Mouse (Mus musculus): Measurements from ENCODE around the gene Esx1. TPM values are rescaled to one million over a fixed set of nuclear protein-coding genes. Genes with fewer than 3 reads are reported as not detected.

Esx1 gene
- not detected in 2 replicates for polyA plus RNA-seq (2015; fragmentation: Nextera tagmentation; extraction: Ambion mirVana)

DNA sequence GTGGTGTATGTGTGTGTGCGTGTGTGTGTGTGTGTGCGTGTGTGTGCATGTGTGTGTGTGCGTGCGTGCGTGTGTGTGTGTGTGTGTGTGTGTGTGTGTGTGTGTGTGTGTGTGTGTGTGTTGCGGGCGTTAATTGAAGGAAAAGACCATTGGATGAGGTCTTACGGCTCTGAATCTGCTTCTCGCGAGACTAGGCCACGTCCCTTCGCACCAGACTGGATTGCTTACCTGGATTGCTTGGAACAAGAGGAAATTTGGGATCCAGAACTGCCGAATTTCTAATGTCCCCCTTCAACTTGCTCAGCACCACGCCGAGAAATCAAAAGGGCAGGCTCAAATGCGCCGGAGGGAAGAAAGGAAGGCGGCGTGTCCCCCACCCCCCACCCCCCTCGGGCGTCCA, at the start of gene Esx1:
Esx1 (minus strand) TSS at position 366 of the 400 bp plus-strand sequence.
- ATAC-seq (ENCODE audit: insufficient number of reproducible peaks, insufficient read depth, low FRiP score, low TSS enrichment, low read depth), result no peak
- no peaks in the 10 kb centered on the region for H3K9me3 ChIP-seq
- H3K27me3 ChIP-seq, result peaks cover 91% of the 10 kb centered on the region
- no peak within 1 kb of the TSS for H3K27ac ChIP-seq
- no peak within 1 kb of the TSS for H3K9ac ChIP-seq
- peak within 1 kb of the TSS; percentile 22; the same call in 1 of the 2 replicates for H3K4me2 ChIP-seq
- no peaks in the 10 kb centered on the region for H3K4me1 ChIP-seq
- H3K36me3 ChIP-seq, result no peaks in the 10 kb centered on the region
- H3K4me3 ChIP-seq, result 0 out of 2 replicates have a peak within 1 kb of the TSS, but pooled peaks have one; percentile 9
- WGBS, result 24% methylated on average over 16 of the region's 21 CpGs

DNA sequence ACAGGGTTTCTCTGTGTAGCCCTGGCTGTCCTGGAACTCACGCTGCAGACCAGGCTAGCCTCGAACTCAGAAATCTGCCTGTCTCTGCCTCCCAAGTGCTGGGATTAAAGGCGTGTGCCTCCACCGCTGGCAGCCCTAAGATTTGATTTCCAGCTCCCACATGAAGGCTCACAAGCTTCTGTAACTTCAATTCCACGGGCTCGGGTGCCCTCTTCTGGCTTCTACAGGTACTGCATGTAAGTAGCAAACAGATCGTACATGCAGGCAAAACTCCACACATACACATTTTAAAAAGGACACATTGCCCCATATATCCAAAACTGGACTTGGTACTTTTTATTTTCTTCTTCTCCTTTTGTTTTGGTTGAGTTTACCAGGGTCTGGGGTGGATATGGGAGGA, 48.1 kb upstream of the Esx1 start:
- H3K4me3 ChIP-seq, result no peak overlapping the region
- 48% methylated on average over 7 of the region's 7 CpGs for WGBS
- H3K9me3 ChIP-seq, result no peaks in the 10 kb centered on the region
- no peaks in the 10 kb centered on the region for H3K36me3 ChIP-seq
- no peak overlapping the region for H3K9ac ChIP-seq
- H3K27ac ChIP-seq, result no peak overlapping the region
- no peaks in the 10 kb centered on the region for H3K4me1 ChIP-seq
- no peak overlapping the region for H3K4me2 ChIP-seq
- H3K27me3 ChIP-seq, result no peaks in the 10 kb centered on the region
- no peak for ATAC-seq (ENCODE audit: insufficient number of reproducible peaks, insufficient read depth, low FRiP score, low TSS enrichment, low read depth)

DNA sequence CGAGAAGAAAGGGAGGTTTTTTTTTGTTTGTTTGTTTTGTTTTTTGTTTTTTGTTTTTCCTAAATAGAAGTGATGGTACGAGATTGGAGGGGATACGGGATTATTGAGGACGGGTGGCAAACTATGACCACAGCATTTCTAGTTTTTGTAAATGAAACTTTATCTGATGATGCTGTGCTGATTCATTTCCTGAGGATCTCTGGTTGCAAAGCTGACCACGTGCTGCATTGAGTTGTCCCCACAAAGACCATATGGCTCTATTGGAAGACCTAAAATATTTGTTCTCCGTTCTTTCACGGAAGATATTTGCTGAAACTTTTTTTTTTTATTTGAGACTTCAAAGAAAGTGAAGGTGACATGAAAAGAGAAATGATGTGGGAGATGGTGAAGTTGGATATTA, 45.8 kb upstream of the Esx1 start:
- no peak overlapping the region for H3K9ac ChIP-seq
- no peak for ATAC-seq (ENCODE audit: insufficient number of reproducible peaks, insufficient read depth, low FRiP score, low TSS enrichment, low read depth)

DNA sequence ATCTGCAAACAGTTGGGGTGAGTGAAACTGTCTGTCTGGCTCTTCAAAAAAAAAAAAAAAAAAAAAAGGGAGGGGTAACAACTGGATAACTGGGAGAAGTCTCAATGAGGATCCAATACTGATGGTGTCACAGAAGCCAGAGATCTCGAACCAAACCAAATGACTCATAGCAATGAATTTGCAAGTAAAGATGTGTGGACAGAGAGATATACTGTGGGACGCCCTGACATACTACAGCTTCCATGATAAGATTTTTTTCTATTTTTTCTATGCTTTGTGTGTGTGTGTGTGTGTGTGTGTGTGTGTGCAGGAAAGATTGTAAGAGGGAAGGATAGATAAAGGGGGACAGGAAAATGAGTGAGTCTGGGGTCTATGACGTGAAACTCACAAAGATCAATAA, 43.7 kb upstream of the Esx1 start:
- WGBS, result 81% methylated on average over 3 of the region's 3 CpGs
- no peak for ATAC-seq (ENCODE audit: insufficient number of reproducible peaks, insufficient read depth, low FRiP score, low TSS enrichment, low read depth)
- Histone ChIP-seq H3K9me3 (no peaks in the 10 kb centered on the region), H3K4me3 (no peak overlapping the region), H3K27me3 (peaks cover 6% of the 10 kb centered on the region), H3K27ac (no peak overlapping the region), H3K36me3 (no peaks in the 10 kb centered on the region), H3K4me1 (no peaks in the 10 kb centered on the region), H3K9ac (no peak overlapping the region), H3K4me2 (no peak overlapping the region)

More for the DNA sequence above, 45.8 kb upstream of the Esx1 start:
- Histone ChIP-seq H3K4me3 (no peak overlapping the region), H3K4me2 (no peak overlapping the region), H3K27ac (no peak overlapping the region), H3K9me3 (no peaks in the 10 kb centered on the region), H3K36me3 (no peaks in the 10 kb centered on the region), H3K27me3 (peaks cover 6% of the 10 kb centered on the region; the same call in 1 of the 2 replicates), H3K4me1 (no peaks in the 10 kb centered on the region)
- WGBS, result 69% methylated on average over 7 of the region's 7 CpGs

DNA sequence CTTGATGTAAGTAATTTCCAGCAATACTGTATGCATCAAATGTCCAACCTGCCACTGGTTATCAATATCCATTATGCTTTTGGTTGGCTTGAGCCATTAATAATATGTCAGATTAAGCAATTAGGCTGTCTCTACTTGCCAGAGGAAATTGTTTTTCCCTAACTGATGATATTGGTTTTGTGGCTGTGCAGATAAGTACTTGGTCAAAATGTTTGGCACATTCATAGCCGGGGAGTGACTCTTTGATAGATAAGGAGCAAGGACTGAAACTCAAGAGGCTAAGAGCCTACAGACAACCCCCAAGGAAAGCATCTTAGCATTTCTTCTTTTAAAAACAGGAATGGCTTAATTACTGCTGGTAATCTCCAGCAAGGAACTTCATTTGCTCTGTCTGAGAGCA, 40.8 kb upstream of the Esx1 start:
- peaks cover 13% of the 10 kb centered on the region for H3K27me3 ChIP-seq
- no peak overlapping the region for H3K4me3 ChIP-seq
- no peak overlapping the region for H3K27ac ChIP-seq
- 82% methylated on average over 1 of the region's 1 CpGs for WGBS
- no peaks in the 10 kb centered on the region for H3K9me3 ChIP-seq
- H3K36me3 ChIP-seq, result no peaks in the 10 kb centered on the region
- H3K4me1 ChIP-seq, result no peaks in the 10 kb centered on the region
- H3K4me2 ChIP-seq, result no peak overlapping the region
- no peak for ATAC-seq (ENCODE audit: insufficient number of reproducible peaks, insufficient read depth, low FRiP score, low TSS enrichment, low read depth)
- no peak overlapping the region for H3K9ac ChIP-seq

DNA sequence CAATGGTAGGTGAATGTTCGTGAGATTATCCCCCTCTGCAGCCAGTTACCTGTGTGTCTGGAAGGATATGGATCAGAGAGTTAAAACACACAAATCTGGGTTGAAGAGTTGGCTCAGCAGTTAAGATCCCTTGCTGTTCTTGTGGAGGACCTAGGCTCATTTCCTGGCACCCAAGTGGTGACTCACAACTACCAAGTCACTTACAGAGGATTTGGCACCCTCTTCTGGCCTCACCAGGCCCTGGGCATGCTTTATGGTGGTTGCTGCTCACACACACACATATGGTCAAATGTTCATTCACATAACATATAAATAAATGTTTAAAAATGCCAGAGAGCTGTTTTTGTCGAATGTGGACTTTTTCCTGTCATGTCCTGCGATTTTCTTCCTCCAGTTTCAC, 39.1 kb upstream of the Esx1 start:
- Histone ChIP-seq H3K4me3 (no peak overlapping the region), H3K27me3 (peaks cover 13% of the 10 kb centered on the region), H3K4me2 (no peak overlapping the region), H3K27ac (no peak overlapping the region), H3K4me1 (no peaks in the 10 kb centered on the region), H3K36me3 (no peaks in the 10 kb centered on the region), H3K9me3 (no peaks in the 10 kb centered on the region), H3K9ac (no peak overlapping the region)
- ATAC-seq (ENCODE audit: insufficient number of reproducible peaks, insufficient read depth, low FRiP score, low TSS enrichment, low read depth), result no peak
- 60% methylated on average over 3 of the region's 3 CpGs for WGBS

DNA sequence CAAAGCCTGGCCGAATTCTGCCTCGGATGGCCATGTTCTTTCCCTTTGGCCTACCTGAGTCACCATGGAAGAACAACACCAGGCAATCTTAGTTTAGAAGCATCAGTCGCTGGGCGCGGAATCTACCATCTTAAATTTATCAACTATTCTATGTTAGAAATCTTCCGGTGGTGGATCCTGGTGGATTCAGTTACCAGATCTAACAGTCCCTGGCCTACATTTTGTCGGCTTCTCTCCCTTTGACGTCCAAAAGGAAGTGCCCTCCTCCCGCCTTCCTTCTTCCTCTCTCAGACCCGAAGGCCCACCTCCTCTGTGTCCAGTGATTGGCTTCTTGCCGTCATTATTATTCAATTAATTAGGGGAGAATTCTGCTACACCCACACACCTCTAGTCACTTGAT, 27.2 kb upstream of the Esx1 start:
- 86% methylated on average over 11 of the region's 11 CpGs for WGBS
- Histone ChIP-seq H3K36me3 (no peaks in the 10 kb centered on the region), H3K27me3 (no peaks in the 10 kb centered on the region; the same call in 1 of the 2 replicates), H3K9ac (no peak overlapping the region), H3K4me3 (no peak overlapping the region), H3K27ac (no peak overlapping the region), H3K9me3 (no peaks in the 10 kb centered on the region), H3K4me2 (no peak overlapping the region), H3K4me1 (no peaks in the 10 kb centered on the region)
- ATAC-seq (ENCODE audit: insufficient number of reproducible peaks, insufficient read depth, low FRiP score, low TSS enrichment, low read depth), result no peak

DNA sequence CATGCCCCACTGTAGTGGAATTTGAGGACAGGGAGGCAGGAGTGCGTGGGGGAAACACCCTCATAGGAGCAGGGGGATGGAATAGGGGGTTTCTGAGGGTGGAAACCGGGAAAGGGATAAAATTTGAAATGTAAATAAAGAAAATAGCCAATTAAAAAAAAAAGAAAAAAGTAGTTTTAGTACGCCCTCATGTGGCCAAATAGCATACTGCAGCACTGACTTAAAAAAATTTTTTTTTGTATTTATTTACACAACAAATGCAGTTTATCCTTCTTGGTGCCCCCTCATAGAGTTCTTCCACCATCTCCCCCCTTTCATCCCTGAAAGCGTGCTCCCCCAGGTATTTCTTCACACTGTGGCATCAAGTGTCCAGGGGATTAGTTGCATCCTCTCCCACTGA, 22.8 kb upstream of the Esx1 start:
- H3K9me3 ChIP-seq, result no peaks in the 10 kb centered on the region
- 37% methylated on average over 4 of the region's 4 CpGs for WGBS
- no peak overlapping the region for H3K9ac ChIP-seq
- no peak overlapping the region for H3K4me3 ChIP-seq
- H3K4me1 ChIP-seq, result no peaks in the 10 kb centered on the region
- no peak overlapping the region for H3K4me2 ChIP-seq
- ATAC-seq (ENCODE audit: insufficient number of reproducible peaks, insufficient read depth, low FRiP score, low TSS enrichment, low read depth), result no peak
- no peaks in the 10 kb centered on the region for H3K36me3 ChIP-seq
- H3K27me3 ChIP-seq, result no peaks in the 10 kb centered on the region; the same call in 1 of the 2 replicates
- no peak overlapping the region for H3K27ac ChIP-seq

DNA sequence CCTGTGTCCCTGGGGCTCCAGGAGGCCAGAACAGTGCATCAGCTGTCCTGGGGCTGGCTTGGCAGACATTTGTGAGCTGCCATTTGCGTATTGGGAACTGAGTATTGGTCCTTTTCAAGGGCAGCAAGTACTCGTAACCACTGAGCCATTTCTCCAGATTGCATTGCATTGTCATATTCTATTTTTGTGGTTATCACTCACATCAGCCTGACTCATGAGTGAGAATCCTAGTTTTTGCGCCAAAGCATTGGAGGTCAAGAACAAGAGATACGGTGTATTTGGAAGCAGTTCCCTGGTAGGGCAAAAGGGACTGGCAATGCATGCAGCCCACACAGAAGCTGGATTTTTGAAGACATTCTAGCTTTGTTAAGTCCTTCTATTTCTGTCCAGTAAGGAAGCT, 21.8 kb upstream of the Esx1 start:
- no peak overlapping the region for H3K27ac ChIP-seq
- no peaks in the 10 kb centered on the region for H3K36me3 ChIP-seq
- no peak overlapping the region for H3K9ac ChIP-seq
- no peaks in the 10 kb centered on the region; the same call in 1 of the 2 replicates for H3K27me3 ChIP-seq
- WGBS, result 86% methylated on average over 4 of the region's 4 CpGs
- no peaks in the 10 kb centered on the region for H3K9me3 ChIP-seq
- H3K4me3 ChIP-seq, result no peak overlapping the region
- H3K4me2 ChIP-seq, result no peak overlapping the region
- no peaks in the 10 kb centered on the region for H3K4me1 ChIP-seq
- no peak for ATAC-seq (ENCODE audit: insufficient number of reproducible peaks, insufficient read depth, low FRiP score, low TSS enrichment, low read depth)

DNA sequence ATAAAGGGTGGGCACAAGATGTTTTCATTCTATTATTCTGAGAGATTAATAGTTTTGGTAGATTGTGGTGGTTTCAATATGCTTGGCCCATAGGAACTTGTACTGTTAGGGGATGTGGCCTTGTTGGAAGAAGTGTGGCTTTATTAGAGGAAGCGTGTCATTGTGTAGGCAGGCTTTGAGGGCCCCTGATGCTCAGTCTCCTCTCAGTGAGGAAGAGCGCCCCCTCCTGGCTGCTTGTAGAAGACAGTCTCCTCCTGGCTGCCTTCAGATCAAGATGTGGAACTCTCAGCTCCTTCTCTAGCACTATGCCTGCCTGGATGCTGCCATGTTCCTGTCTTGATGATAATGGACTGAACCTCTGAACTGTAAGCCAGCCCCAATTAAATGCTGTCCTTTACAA, 20.7 kb upstream of the Esx1 start:
- no peak for ATAC-seq (ENCODE audit: insufficient number of reproducible peaks, insufficient read depth, low FRiP score, low TSS enrichment, low read depth)
- Histone ChIP-seq H3K27ac (no peak overlapping the region), H3K27me3 (no peaks in the 10 kb centered on the region; the same call in 1 of the 2 replicates), H3K36me3 (no peaks in the 10 kb centered on the region), H3K4me3 (no peak overlapping the region), H3K4me2 (no peak overlapping the region), H3K4me1 (no peaks in the 10 kb centered on the region), H3K9me3 (no peaks in the 10 kb centered on the region), H3K9ac (no peak overlapping the region)
- 18% methylated on average over 2 of the region's 2 CpGs for WGBS

DNA sequence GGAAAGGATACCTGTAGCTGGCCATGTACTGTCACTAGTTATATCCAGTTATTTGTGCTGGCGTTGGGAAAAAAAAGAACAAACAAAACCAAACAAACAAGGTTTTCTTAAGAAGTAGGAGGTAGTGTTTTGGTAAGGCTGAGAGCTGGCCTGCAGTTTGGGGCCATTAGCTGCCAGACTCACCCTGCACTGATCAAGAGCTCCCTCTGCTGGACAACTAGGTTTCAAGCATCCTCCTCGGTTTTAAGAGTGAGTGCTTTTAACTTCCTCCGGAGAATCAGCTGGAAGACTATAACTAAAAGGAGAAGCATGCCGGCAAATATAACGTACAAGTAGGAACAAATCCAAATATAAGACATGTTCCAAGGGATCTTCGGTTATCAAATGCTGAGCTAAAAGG, 19.8 kb upstream of the Esx1 start:
- ATAC-seq (ENCODE audit: insufficient number of reproducible peaks, insufficient read depth, low FRiP score, low TSS enrichment, low read depth), result no peak
- Histone ChIP-seq H3K9me3 (no peaks in the 10 kb centered on the region), H3K36me3 (no peaks in the 10 kb centered on the region), H3K9ac (no peak overlapping the region), H3K4me3 (no peak overlapping the region), H3K4me1 (no peaks in the 10 kb centered on the region), H3K27me3 (no peaks in the 10 kb centered on the region; the same call in 1 of the 2 replicates), H3K4me2 (no peak overlapping the region), H3K27ac (no peak overlapping the region)
- WGBS, result 31% methylated on average over 6 of the region's 6 CpGs

DNA sequence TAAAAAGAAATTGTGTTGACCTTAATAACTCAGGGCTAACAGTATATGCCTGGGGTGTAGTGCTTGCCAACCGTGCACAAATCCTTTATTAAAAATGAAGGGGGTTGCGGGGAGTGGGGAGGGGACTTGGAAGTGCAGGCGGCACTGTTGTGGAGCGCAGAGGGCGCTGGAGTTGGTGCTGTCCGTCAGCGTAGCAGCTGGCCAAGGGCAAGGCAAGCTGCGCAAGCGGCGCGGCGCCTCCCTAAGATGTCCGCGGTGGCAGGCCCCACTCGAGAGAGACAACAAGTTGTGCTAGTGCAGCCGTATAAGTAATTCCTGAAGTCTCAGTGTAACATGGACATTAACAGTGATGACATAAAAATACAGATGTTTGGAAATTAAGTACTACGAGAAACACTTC, 5.7 kb upstream of the Esx1 start:
- 20% methylated on average over 17 of the region's 17 CpGs for WGBS
- Histone ChIP-seq H3K4me1 (no peaks in the 10 kb centered on the region), H3K27me3 (peaks cover 70% of the 10 kb centered on the region), H3K4me3 (no peak overlapping the region), H3K9me3 (no peaks in the 10 kb centered on the region), H3K27ac (no peak overlapping the region), H3K36me3 (no peaks in the 10 kb centered on the region), H3K4me2 (no peak overlapping the region), H3K9ac (no peak overlapping the region)
- ATAC-seq (ENCODE audit: insufficient number of reproducible peaks, insufficient read depth, low FRiP score, low TSS enrichment, low read depth), result no peak

All from embryonic facial prominence, embryonic 13.5 days (tissue).